In genomic region chr6:83701001-83701400, GRCm38 (mm10) we compare ENCODE assay signal across 25 mouse cellular contexts. TPM values are rescaled to one million over a fixed set of nuclear protein-coding genes. Genes with fewer than 3 reads are reported as not detected.
"Had no signal": no experiment of that assay in that cellular context is flagged by ENCODE, and none has a peak within 500 bp of the region (broad histone marks: within the 10 kb centered on the region; RNA-seq: fewer than 3 reads in every experiment).

No protein-coding gene starts in this region.

- DNase-seq: kidney, adult 11 months; kidney, adult 8-10 months; kidney, postnatal 10 days; kidney, postnatal 4 days; liver, postnatal 0 days; lung, embryonic 14.5 days; right cerebral cortex, adult 18-20 months; right cerebral cortex, postnatal 14 days; right cerebral cortex, postnatal 4 days; thymus, adult 2 months; thymus, postnatal 36 days had no signal

- H3K9me3 ChIP-seq: kidney, embryonic 15.5 days; limb, embryonic 12.5 days; limb, embryonic 15.5 days; midbrain, embryonic 15.5 days had no signal

- H3K4me2 ChIP-seq: kidney, embryonic 15.5 days; limb, embryonic 12.5 days; limb, embryonic 15.5 days; liver, embryonic 11.5 days; lung, embryonic 14.5 days; midbrain, embryonic 15.5 days had no signal

- H3K4me3 ChIP-seq: kidney, embryonic 15.5 days; limb, embryonic 12.5 days; limb, embryonic 15.5 days; midbrain, embryonic 15.5 days; myocyte had no signal

- H3K9ac ChIP-seq: kidney, embryonic 15.5 days; limb, embryonic 12.5 days; limb, embryonic 15.5 days; liver, embryonic 14.5 days; liver, postnatal 0 days; lung, embryonic 14.5 days; midbrain, embryonic 15.5 days had no signal

- H3K27ac ChIP-seq: kidney, embryonic 15.5 days; limb, embryonic 12.5 days; limb, embryonic 15.5 days; liver, embryonic 14.5 days; macrophage; midbrain, embryonic 15.5 days; stomach, postnatal 0 days had no signal

- ATAC-seq: liver, postnatal 0 days; lung, postnatal 0 days; midbrain, embryonic 15.5 days had no signal

- H3K36me3 ChIP-seq: kidney, embryonic 15.5 days; limb, embryonic 12.5 days; limb, embryonic 15.5 days; midbrain, embryonic 15.5 days had no signal

RNA-seq across cellular contexts. Expression of gene Vax2, which starts 10.1 kb away (rescaled TPM):
- polyA plus RNA-seq: kidney, embryonic 15.5 days; liver, embryonic 11.5 days; liver, embryonic 14.5 days; liver, postnatal 0 days; lung, embryonic 14.5 days; lung, postnatal 0 days; macrophage; neural tube, embryonic 11.5 days; neural tube, embryonic 14.5 days; stomach, embryonic 14.5 days; stomach, postnatal 0 days; urinary bladder, adult 2 months had no signal

RNA-seq across cellular contexts. Expression of gene Cd207, which starts 23.3 kb away (rescaled TPM):
- polyA plus RNA-seq: kidney, embryonic 15.5 days; limb, embryonic 12.5 days; limb, embryonic 15.5 days; liver, embryonic 11.5 days; lung, embryonic 14.5 days; lung, postnatal 0 days; macrophage; midbrain, embryonic 15.5 days; myocyte; neural tube, embryonic 11.5 days; neural tube, embryonic 14.5 days; stomach, embryonic 14.5 days; stomach, postnatal 0 days; urinary bladder, adult 2 months had no signal

RNA-seq across cellular contexts. Expression of gene Atp6v1b1, which starts 41.8 kb away (rescaled TPM):
- polyA plus RNA-seq: limb, embryonic 12.5 days; limb, embryonic 15.5 days; liver, embryonic 11.5 days; liver, postnatal 0 days; lung, embryonic 14.5 days; macrophage; midbrain, embryonic 15.5 days; myocyte; neural tube, embryonic 11.5 days; neural tube, embryonic 14.5 days; urinary bladder, adult 2 months had no signal

RNA-seq across cellular contexts. Expression of gene Clec4f, which starts 45.0 kb away (rescaled TPM):
- polyA plus RNA-seq: limb, embryonic 12.5 days; limb, embryonic 15.5 days; lung, embryonic 14.5 days; lung, postnatal 0 days; macrophage; midbrain, embryonic 15.5 days; myocyte; neural tube, embryonic 11.5 days; stomach, embryonic 14.5 days; urinary bladder, adult 2 months had no signal
